Mouse (Mus musculus) thymus, adult 2 months (tissue): ENCODE measurements around the gene Ppia.

Experiments used
- CTCF ChIP-seq: fragments of 200-500 bp; IDR thresholded peaks from 2 replicates; pipeline ENCODE4 v1.5.1; 2012; ENCODE audit warnings: mild to moderate bottlenecking, control low read depth, low read length, moderate library complexity, borderline replicate concordance; ENCODE audit not compliant: control insufficient read depth, poor library complexity, insufficient read depth; ENCODE audit errors: extremely low read depth
- POLR2A ChIP-seq: fragments of 200-500 bp; IDR thresholded peaks from 2 replicates; pipeline ENCODE4 v1.6.1; 2012; ENCODE audit warnings: mild to moderate bottlenecking, low read length, control low read depth, moderate library complexity; ENCODE audit not compliant: control insufficient read depth, poor library complexity, insufficient read depth; ENCODE audit errors: extremely low read depth

DNA sequence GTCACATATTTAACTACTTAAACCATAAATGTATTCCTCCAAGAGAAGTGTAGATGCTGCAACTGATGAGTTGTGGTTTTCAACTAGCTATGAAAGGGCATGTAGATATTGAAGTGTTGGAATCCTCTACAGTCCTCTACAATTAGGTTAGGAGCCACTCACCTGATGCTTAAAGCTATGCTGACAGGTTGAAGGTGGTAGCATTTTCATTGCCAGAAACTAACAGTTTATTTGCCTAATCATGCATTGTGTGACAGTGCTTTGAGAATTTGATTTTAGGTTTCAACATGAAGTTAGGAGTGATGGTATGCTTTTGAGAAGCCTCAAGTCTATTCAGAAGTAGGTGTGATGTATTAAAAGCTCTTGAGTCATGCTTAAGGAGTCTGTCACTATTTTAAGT lies 2.2 kb downstream of the Ppia start:
- TF ChIP-seq POLR2A (no peak), CTCF (no peak)
